Mouse (Mus musculus) CD4-positive helper T cell, adult 2 months (primary cell): Measurements from ENCODE around the gene A2ml1.

Experiments
- DNase-seq: peaks from one replicate; pipeline ENCODE4 v3.0.0-alpha.2; 2012; ENCODE audit warnings: low read depth, missing footprints, low spot score

A2ml1 gene

DNA sequence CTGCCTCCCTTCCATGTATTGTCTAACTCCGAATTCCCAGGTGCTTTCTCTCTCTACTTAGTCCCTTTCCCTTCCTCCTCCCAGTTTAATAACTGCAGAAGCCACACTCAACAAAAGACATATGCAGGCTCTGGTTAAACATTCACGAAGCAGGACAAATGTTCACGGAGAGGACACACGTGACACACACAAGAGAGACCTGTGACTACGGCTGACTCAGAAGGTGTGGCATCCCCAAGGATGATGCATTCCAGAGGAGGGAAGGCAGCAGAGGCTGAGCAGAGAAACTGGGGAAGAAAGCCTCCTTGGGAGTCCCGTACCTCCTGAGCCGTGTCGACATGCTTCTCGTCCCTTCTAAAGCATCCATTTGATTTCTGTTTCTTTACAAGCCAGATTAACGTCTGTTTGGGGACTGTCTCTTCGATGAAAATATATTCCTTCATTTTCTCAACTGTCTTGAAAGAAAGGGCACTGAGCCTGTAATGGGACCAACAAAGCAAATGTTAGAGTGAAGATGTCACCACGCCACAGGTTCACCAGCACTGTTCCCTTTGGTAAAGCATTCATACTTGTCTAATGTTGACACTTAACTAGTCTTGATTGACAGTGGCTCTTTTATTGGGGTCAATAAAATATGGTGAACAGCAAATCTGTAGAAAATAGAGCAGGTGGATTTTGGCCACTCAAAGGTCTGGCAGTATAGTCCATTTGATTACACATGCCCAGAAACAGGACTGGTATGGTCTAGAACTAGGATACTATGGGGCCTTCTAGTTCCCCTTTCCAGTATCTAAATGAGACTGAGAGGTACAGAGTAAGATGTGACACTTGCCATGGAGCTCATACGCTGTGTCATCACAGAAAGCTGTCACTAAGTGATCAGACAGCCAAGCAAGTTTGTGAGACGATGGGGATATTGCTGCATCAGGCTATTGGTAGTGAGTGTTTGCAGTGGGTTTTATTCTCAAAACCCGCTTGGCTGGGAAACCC is 31.6 kb downstream of the A2ml1 start:
- no peak for DNase-seq

- no peak for DNase-seq
Measured at GRCm38 (mm10) chr6:128548532-128548931, 32.9 kb downstream of the A2ml1 start.

DNA sequence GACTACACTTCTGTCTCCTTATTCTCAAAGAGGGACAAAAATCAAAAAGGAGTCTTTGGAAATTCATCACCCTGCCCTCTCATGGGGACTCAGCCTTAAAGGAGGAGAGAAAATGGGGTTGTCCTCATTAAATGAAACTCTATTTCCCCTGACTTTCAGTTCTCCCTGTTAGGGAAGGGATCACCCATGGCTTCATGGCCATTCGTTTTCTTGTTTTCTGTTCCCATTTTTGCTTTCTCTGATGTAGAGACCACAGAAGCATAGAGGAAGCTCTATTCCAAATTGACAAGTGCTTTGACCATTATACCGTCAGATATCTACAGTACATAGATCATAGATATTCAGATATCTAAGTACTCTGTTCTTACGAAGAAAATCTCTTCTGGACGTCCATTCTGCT is 36.0 kb downstream of the A2ml1 start:
- DNase-seq, result no peak

GRCm38 (mm10) chr6:128543226-128543625 is 38.2 kb downstream of the A2ml1 start:
- no peak for DNase-seq

- DNase-seq, result no peak
Measured at GRCm38 (mm10) chr6:128535250-128535649, 46.2 kb downstream of the A2ml1 start.

GRCm38 (mm10) chr6:128533296-128533695 is 48.1 kb downstream of the A2ml1 start:
- DNase-seq, result no peak

DNA sequence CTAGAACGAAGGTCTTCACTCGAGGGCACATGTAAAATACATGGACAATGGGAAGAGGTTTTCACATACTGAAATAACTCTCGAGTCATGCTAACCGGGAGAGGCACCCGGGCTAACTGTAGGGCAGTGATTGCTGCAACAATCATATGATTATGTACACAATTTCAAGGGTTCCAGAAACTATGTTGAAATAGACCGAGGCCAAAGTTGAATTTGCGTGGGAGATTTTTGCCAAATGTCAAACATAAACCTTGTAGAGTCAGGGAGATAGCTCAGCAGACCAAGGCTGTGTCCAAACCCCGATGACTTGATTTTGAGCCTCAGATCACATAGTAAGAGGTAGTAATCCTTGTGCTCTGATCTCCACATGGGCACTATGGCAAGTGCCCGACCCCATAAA is 48.7 kb downstream of the A2ml1 start:
- DNase-seq, result no peak

- no peak for DNase-seq
Measured at GRCm38 (mm10) chr6:128528491-128528890, 52.9 kb downstream of the A2ml1 start.

GRCm38 (mm10) chr6:128527110-128527509 is 54.3 kb downstream of the A2ml1 start:
- DNase-seq, result no peak

DNA sequence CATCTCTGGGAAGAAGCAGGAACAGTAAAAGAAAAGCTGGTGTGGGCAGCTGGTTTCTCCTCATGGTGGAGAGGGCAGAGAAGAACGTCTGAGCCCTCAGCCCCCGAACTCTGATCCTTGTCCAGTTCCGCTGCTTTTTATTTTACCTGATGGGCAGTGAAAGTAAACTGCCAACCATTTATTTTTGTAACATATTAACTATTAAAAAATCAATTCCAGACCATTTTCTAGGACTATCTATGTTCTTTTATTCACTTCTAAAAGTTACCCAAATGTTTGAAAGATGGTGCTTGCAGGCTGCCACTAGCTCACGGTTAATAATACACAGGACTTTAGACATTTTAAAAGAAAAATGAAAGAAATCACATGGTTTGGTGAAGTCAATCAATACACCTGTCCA is 54.8 kb downstream of the A2ml1 start, which contains the start of gene Pzp:
TSS of gene Pzp (minus strand) at position 120 of the 400 bp plus-strand sequence.
- DNase-seq, result no peak

DNA sequence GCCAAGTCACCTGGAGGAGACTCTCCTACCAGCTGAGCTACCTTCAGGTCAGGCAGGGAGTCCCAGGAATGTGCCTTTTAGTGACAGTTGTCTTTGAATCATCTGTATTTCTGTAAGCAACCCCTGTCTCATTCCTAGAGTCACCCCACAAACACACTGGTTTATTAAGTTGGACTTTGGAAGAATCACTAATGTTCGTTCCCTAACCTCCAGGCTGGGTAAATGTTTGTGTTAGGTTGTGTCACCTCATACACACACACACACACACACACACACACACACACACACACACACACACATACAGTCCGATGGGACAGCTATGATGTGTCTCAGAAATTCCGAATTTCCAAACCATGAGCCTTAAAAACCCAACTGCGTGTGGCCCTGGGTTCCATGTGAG is 55.6 kb downstream of the A2ml1 start:
- DNase-seq, result no peak

DNA sequence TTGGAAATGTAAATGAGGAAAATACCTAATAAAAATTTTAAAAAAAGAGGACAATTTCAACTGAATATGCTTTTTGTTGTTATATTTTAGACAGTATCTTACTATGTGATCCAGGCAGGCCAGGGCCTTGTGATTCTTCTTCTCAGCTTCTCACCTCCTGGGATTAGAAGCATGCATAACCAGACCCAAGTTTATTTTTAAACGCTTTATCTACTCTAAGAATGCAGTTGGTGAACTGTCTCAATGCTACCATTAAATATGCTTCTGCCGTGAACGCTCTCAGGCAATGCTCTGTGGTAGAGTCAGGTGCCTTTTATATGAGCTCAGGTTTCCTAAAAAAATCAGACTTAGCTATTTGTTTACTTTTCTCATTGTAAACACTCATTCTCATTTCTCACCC is 58.0 kb downstream of the A2ml1 start:
- no peak for DNase-seq

GRCm38 (mm10) chr6:128519159-128519558 is 62.2 kb downstream of the A2ml1 start:
- DNase-seq, result no peak

DNA sequence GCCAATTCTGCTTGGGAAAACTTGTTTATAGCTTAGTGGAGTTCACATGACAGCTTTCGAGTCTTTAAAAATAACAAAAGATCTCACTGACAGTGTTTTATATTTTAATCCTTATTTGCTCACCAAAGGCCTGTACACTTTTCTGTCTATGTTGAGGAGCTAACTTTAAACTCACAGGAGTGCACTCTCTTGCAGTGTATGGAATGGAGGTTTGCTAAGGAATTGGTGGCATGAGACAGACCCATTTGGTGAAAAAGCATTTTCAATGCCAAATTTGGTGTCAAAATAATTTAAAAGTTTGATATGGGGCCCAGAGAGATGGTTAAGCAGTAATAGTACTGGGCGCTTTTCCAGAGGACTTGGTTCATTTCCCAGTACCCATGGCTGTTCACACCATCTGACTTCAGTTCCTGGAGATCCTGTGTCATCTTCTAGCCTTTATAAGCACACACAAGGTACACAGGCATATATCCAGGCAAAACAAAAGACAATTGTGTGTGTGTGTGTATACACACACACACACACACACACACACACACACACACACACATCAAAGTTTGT is 75.7 kb downstream of the A2ml1 start:
- no peak for DNase-seq

- no peak for DNase-seq
Measured at GRCm38 (mm10) chr6:128504743-128505142, 76.7 kb downstream of the A2ml1 start.

- no peak for DNase-seq
Measured at GRCm38 (mm10) chr6:128495346-128495745, 86.1 kb downstream of the A2ml1 start.

DNA sequence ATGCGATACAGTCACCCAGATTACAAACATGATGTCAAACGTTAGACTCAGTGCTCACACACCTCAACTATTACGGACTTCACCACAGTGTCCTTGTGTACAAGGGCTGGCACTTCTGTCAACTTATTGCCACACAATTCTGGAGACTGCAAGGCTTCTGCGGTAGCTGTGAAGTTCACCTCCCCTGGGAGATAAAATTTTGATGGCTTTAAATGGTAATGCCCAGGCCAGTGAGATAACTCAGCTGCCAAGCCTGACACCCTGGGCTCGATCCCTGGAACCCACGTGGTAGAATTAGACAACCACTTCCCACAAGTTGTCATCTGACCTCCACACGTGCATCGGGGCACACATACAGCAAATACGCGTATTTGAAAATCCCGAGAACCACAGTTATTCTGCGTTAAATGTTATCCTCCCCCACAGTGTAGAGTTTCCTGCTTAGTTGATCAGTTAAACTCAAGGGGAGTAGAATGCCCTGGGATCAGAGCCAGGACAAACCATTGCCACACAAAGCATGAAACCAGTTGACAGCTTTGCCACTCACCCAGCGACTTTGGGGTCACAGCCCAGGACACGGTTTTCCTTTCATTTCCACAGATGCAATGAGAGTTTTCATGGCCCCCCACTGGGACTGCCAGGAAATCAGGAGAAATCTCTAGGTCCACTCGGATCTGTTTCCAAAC is 86.6 kb downstream of the A2ml1 start:
- DNase-seq, result no peak

- DNase-seq, result no peak
Measured at GRCm38 (mm10) chr6:128491916-128492315, 89.5 kb downstream of the A2ml1 start.

GRCm38 (mm10) chr6:128490141-128490540 is 91.3 kb downstream of the A2ml1 start:
- no peak for DNase-seq
